Mouse (Mus musculus) midbrain, embryonic 16.5 days (tissue): ENCODE results near the gene Cbarp. TPM values are rescaled to one million over a fixed set of nuclear protein-coding genes. Genes with fewer than 3 reads are reported as not detected.
A peak's percentile ranks its signal among the peaks of the same experiment; 100 is the strongest.

Experiments used
- ATAC-seq: fragments of 200-750 bp; cut with Nextera tagmentation; 2 replicates; pipeline ENCODE4 v1.8.0; 2017; ENCODE audit warnings: moderate TSS enrichment
- H3K27ac ChIP-seq: fragments of 300-500 bp; sonication (generic); 2 replicates; pipeline ENCODE4 v1.5.1; 2014; ENCODE audit warnings: mild to moderate bottlenecking, low read length, mixed read lengths
- H3K27me3 ChIP-seq: fragments of 300-500 bp; sonication (generic); 2 replicates; pipeline ENCODE4 v1.6.1; 2014; ENCODE audit warnings: low read depth, low read length, mixed read lengths; ENCODE audit not compliant: control insufficient read depth, insufficient read depth
- H3K36me3 ChIP-seq: fragments of 300-500 bp; sonication (generic); 2 replicates; pipeline ENCODE4 v1.6.1; 2014; ENCODE audit warnings: mild to moderate bottlenecking, low read length, moderate library complexity, mixed read lengths; ENCODE audit not compliant: control insufficient read depth, insufficient read depth
- H3K4me1 ChIP-seq: fragments of 300-500 bp; sonication (generic); 2 replicates; pipeline ENCODE4 v1.6.1; 2014; ENCODE audit warnings: mild to moderate bottlenecking, low read length, mixed read lengths; ENCODE audit not compliant: control insufficient read depth, insufficient read depth
- H3K4me2 ChIP-seq: fragments of 300-500 bp; sonication (generic); 2 replicates; pipeline ENCODE4 v1.6.1; 2014; ENCODE audit warnings: mild to moderate bottlenecking, low read length, mixed read lengths
- H3K4me3 ChIP-seq: fragments of 300-500 bp; sonication (generic); 2 replicates; pipeline ENCODE4 v1.5.1; 2014; ENCODE audit warnings: low read depth, mild to moderate bottlenecking, low read length, moderate library complexity, mixed read lengths
- H3K9ac ChIP-seq: fragments of 300-500 bp; sonication (generic); 2 replicates; pipeline ENCODE4 v1.6.1; 2014; ENCODE audit warnings: low read depth, low read length, mixed read lengths
- H3K9me3 ChIP-seq: fragments of 300-500 bp; sonication (generic); replicated peaks from 2 replicates; pipeline ENCODE4 v1.6.1; 2014; ENCODE audit warnings: mild to moderate bottlenecking, low read length, mixed read lengths; ENCODE audit not compliant: control insufficient read depth, poor library complexity, severe bottlenecking
- WGBS: fragments of 180-500 bp; shearing (Covaris S2); extraction: QIAGEN DNeasy Blood & Tissue Kit; methylation state at CpG from one replicate; pipeline ENCODE4 v1.1.7; 2014; 5-methylcytosine and 5-hydroxymethylcytosine counted together
- polyA plus RNA-seq: library from polyadenylated mRNA; unstranded; fragments of >200 nt; fragmentation: Nextera tagmentation; extraction: Ambion mirVana; gene quantifications from 2 replicates; pipeline ENCODE4 v1.2.1, GENCODE M21; 2015

Gene Cbarp
- polyA plus RNA-seq, 1 experiment from 2014 or later, result 81.6 TPM

GRCm38 (mm10) chr10:80144159-80144558 lies 3.5 kb upstream of the Cbarp start:
- H3K9me3 ChIP-seq, result no peaks in the 10 kb centered on the region
- peaks cover 22% of the 10 kb centered on the region for H3K4me1 ChIP-seq
- H3K36me3 ChIP-seq, result peaks cover 9% of the 10 kb centered on the region; the same call in 1 of the 2 replicates
- no peak overlapping the region for H3K4me3 ChIP-seq
- ATAC-seq, result no peak
- H3K27ac ChIP-seq, result no peak overlapping the region
- no peaks in the 10 kb centered on the region for H3K27me3 ChIP-seq
- WGBS, result 94% methylated on average over 12 of the region's 12 CpGs
- H3K4me2 ChIP-seq, result no peak overlapping the region
- H3K9ac ChIP-seq, result no peak overlapping the region

- ATAC-seq, result no peak
- Histone ChIP-seq H3K9me3 (no peaks in the 10 kb centered on the region), H3K4me3 (no peak overlapping the region), H3K27ac (no peak overlapping the region), H3K36me3 (peaks cover 9% of the 10 kb centered on the region; the same call in 1 of the 2 replicates), H3K27me3 (no peaks in the 10 kb centered on the region), H3K4me2 (no peak overlapping the region), H3K4me1 (peaks cover 22% of the 10 kb centered on the region), H3K9ac (no peak overlapping the region)
- 90% methylated on average over 7 of the region's 7 CpGs for WGBS
Observed at GRCm38 (mm10) chr10:80143664-80144063, 3.0 kb upstream of the Cbarp start.

GRCm38 (mm10) chr10:80142530-80142925 lies 1.9 kb upstream of the Cbarp start:
- H3K9me3 ChIP-seq, result no peaks in the 10 kb centered on the region
- no peak for ATAC-seq
- H3K36me3 ChIP-seq, result peaks cover 9% of the 10 kb centered on the region; the same call in 1 of the 2 replicates
- H3K27me3 ChIP-seq, result no peaks in the 10 kb centered on the region
- peak overlapping the region; percentile 84 for H3K27ac ChIP-seq
- H3K9ac ChIP-seq, result peak overlapping the region; percentile 96
- peaks cover 20% of the 10 kb centered on the region for H3K4me1 ChIP-seq
- WGBS, result under 1% methylated on average over 15 of the region's 15 CpGs
- peak overlapping the region; percentile 81 for H3K4me3 ChIP-seq
- peak overlapping the region; percentile 97 for H3K4me2 ChIP-seq

- Histone ChIP-seq H3K27me3 (no peaks in the 10 kb centered on the region), H3K4me1 (peaks cover 26% of the 10 kb centered on the region), H3K4me2 (peak overlapping the region; percentile 97), H3K4me3 (peak overlapping the region; percentile 81), H3K9ac (peak overlapping the region; percentile 96), H3K9me3 (no peaks in the 10 kb centered on the region), H3K36me3 (peaks cover 9% of the 10 kb centered on the region; the same call in 1 of the 2 replicates), H3K27ac (peak overlapping the region; percentile 85)
- 1% methylated on average over 43 of the region's 43 CpGs for WGBS
- ATAC-seq, result peak; percentile 84
Observed at GRCm38 (mm10) chr10:80141786-80142529, 1.3 kb upstream of the Cbarp start.

- no peaks in the 10 kb centered on the region for H3K9me3 ChIP-seq
- peak overlapping the region; percentile 85 for H3K27ac ChIP-seq
- H3K4me2 ChIP-seq, result peak overlapping the region; percentile 97
- H3K4me1 ChIP-seq, result peaks cover 30% of the 10 kb centered on the region
- peak; percentile 55 for ATAC-seq
- peak overlapping the region; percentile 81 for H3K4me3 ChIP-seq
- no peaks in the 10 kb centered on the region for H3K27me3 ChIP-seq
- H3K36me3 ChIP-seq, result peaks cover 12% of the 10 kb centered on the region; the same call in 1 of the 2 replicates
- H3K9ac ChIP-seq, result peak overlapping the region; percentile 36; the same call in 1 of the 2 replicates
- under 1% methylated on average over 28 of the region's 29 CpGs for WGBS
Observed at GRCm38 (mm10) chr10:80141243-80141642, 608 bp upstream of the Cbarp start.

- H3K27ac ChIP-seq, result peak overlapping the region; percentile 96
- peaks cover 18% of the 10 kb centered on the region; the same call in 1 of the 2 replicates for H3K36me3 ChIP-seq
- H3K4me1 ChIP-seq, result peaks cover 34% of the 10 kb centered on the region
- no peaks in the 10 kb centered on the region for H3K9me3 ChIP-seq
- ATAC-seq, result no peak
- 75% methylated on average over 11 of the region's 11 CpGs for WGBS
- H3K4me2 ChIP-seq, result no peak overlapping the region
- H3K27me3 ChIP-seq, result no peaks in the 10 kb centered on the region
- H3K9ac ChIP-seq, result no peak overlapping the region
- H3K4me3 ChIP-seq, result no peak overlapping the region
Observed at GRCm38 (mm10) chr10:80139975-80140665, 515 bp downstream of the Cbarp start.

- peak overlapping the region; percentile 86 for H3K4me2 ChIP-seq
- peaks cover 34% of the 10 kb centered on the region for H3K4me1 ChIP-seq
- under 1% methylated on average over 10 of the region's 10 CpGs for WGBS
- ATAC-seq, result no peak
- H3K9ac ChIP-seq, result peak overlapping the region; percentile 94
- H3K27ac ChIP-seq, result peak overlapping the region; percentile 96
- no peaks in the 10 kb centered on the region for H3K9me3 ChIP-seq
- H3K36me3 ChIP-seq, result peaks cover 21% of the 10 kb centered on the region
- H3K27me3 ChIP-seq, result no peaks in the 10 kb centered on the region
- H3K4me3 ChIP-seq, result peak overlapping the region; percentile 70
Observed at GRCm38 (mm10) chr10:80139439-80139775, 1.2 kb downstream of the Cbarp start.

GRCm38 (mm10) chr10:80138553-80139438 lies 1.8 kb downstream of the Cbarp start, which contains the start of gene Atp5d:
TSS of gene Atp5d (plus strand) at chr10:80138632.
- H3K4me1 ChIP-seq, result peaks cover 34% of the 10 kb centered on the region
- H3K4me3 ChIP-seq, result peak within 1 kb of the TSS; percentile 70
- peak within 1 kb of the TSS; percentile 86 for H3K4me2 ChIP-seq
- peak within 1 kb of the TSS; percentile 96 for H3K27ac ChIP-seq
- peaks cover 21% of the 10 kb centered on the region for H3K36me3 ChIP-seq
- no peaks in the 10 kb centered on the region for H3K9me3 ChIP-seq
- peak within 1 kb of the TSS; percentile 94 for H3K9ac ChIP-seq
- no peaks in the 10 kb centered on the region for H3K27me3 ChIP-seq
- peak; percentile 5 for ATAC-seq
- WGBS, result under 1% methylated on average over 70 of the region's 94 CpGs
